Mouse (Mus musculus): ENCODE data around the gene Ablim2. TPM values are rescaled to one million over a fixed set of nuclear protein-coding genes. Genes with fewer than 3 reads are reported as not detected.

Gene Ablim2
- polyA plus RNA-seq, 1 experiment from 2014 or later: 2.7 TPM

DNA sequence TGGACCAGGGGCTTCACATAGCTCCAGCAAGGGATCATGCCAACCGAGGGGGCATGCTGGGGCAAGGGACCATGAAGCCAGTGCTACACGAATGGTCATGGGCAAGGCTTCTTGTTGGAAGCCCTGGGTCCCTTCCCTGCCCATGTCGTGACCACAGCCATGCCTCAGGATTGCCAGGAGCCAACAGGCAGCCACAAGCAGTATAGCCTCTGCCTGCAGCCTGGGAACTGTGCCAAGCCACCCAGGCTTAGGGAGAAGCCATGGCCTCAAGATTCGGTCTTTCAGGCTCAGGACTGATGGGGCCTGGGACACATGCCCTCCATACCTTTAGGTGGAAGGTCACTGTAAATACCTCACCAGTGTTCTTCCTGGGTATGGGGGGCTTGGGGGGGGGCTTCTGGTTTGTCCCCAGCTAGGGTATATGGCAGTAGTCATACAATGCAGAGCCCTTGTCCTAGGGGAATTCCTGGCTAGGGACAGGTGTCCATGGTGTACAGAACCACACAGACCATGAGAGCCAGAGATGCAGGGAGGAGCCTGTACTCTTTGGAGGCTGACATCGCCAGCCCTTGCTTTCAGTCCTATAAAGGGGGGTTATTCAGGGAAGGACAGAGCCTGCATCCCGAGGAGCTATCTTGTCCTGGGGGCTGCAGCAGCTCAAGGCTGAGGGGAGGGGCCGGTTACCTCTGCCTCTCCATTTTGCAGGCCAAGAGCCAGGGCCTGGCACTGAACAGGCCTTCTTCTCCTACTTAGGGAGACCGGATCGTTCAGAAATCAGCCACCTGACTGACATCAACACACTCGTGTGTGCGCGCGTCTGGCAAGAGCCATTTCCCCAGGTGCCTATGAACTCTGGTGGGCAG lies 15.8 kb downstream of the Ablim2 start:
- no peak overlapping the region for H3K4me3 ChIP-seq
- no peak for ATAC-seq (ENCODE audit: insufficient number of reproducible peaks, low FRiP score, low TSS enrichment, low read depth)
- H3K4me1 ChIP-seq: peaks cover 26% of the 10 kb centered on the region
- 0 out of 2 replicates have a peak overlapping the region, but pooled peaks have one; percentile 1 for H3K4me2 ChIP-seq
- 33% methylated on average over 13 of the region's 13 CpGs for WGBS
- peaks cover 17% of the 10 kb centered on the region; the same call in 1 of the 2 replicates for H3K27me3 ChIP-seq
- H3K27ac ChIP-seq: no peak overlapping the region
- H3K36me3 ChIP-seq: no peaks in the 10 kb centered on the region
- no peaks in the 10 kb centered on the region for H3K9me3 ChIP-seq
- H3K9ac ChIP-seq: no peak overlapping the region

DNA sequence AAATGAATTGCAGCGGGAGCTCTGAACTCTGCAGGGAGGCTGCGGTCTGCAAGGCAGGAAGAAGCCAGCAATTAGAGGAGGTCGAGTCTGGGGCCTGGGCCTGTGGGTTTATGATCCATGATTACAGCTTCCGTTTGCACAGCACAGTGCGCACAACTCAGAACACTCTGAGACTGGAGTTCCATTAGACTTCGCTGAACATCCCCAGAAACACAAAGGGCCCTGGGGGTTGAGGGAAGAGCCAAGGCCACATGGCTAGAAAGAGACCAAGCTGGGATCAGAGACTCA lies 16.4 kb downstream of the Ablim2 start:
- 0 out of 2 replicates have a peak, but pooled peaks have one; percentile 36 for ATAC-seq (ENCODE audit: insufficient number of reproducible peaks, low FRiP score, low TSS enrichment, low read depth)
- Histone ChIP-seq H3K36me3 (no peaks in the 10 kb centered on the region), H3K4me1 (peaks cover 26% of the 10 kb centered on the region), H3K9ac (no peak overlapping the region), H3K27me3 (peaks cover 17% of the 10 kb centered on the region; the same call in 1 of the 2 replicates), H3K4me2 (no peak overlapping the region), H3K27ac (no peak overlapping the region), H3K9me3 (no peaks in the 10 kb centered on the region), H3K4me3 (no peak overlapping the region)
- 9% methylated on average over 6 of the region's 6 CpGs for WGBS

DNA sequence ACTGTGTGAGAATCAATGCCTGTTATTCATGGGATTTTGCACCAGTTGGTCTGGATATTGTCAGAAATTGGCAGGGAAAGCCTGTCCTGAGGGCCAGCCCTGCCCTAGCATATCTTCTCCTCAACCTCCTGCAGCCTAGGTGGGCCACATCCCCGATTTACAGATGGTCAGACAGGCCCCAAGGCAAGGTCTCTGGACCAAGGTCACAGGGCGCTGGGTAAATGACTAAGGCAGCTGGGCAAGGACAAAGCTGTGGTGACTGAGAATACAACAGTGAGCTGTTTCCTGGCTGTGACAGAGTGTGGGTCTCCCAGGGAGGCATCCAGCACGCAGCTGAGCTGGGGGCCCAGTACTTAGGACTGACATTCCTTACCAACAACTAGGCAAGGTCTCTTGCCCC lies 23.4 kb downstream of the Ablim2 start:
- H3K4me1 ChIP-seq: no peaks in the 10 kb centered on the region
- H3K9me3 ChIP-seq: no peaks in the 10 kb centered on the region
- WGBS: 69% methylated on average over 3 of the region's 3 CpGs
- no peak overlapping the region for H3K27ac ChIP-seq
- H3K9ac ChIP-seq: no peak overlapping the region
- no peak for ATAC-seq (ENCODE audit: insufficient number of reproducible peaks, low FRiP score, low TSS enrichment, low read depth)
- no peak overlapping the region for H3K4me3 ChIP-seq
- H3K36me3 ChIP-seq: no peaks in the 10 kb centered on the region
- H3K4me2 ChIP-seq: no peak overlapping the region
- H3K27me3 ChIP-seq: 0 out of 2 replicates have a peak, but pooled peaks cover 1% of the 10 kb centered on the region

DNA sequence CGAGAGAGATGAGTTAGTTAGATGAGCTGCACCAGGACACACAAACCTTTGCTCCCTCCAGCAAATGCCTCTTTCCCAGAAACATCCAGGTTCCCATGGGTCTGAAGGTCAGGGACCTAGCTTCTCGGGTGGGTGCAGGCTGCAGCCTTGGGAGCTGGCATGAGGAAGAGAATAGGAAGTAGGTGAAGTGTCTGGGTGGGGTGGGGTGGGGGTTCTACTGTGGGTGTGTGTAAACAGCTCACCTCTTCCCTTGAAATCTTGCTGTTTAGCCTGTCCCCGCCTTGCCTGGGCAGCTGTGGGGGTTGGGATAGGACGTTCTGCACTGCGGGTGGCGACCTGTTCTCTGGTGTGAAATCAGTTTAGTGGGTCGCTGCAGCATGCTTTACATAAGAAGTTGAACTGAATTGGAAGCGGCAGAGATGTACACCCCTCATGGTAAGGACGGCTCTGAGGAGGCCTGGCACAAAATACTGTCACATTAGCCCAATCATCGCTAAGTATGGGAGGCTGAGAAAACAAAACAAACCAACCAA lies 25.0 kb downstream of the Ablim2 start:
- H3K4me3 ChIP-seq: no peak overlapping the region
- H3K4me2 ChIP-seq: no peak overlapping the region
- no peak overlapping the region for H3K9ac ChIP-seq
- WGBS: 61% methylated on average over 10 of the region's 10 CpGs
- no peaks in the 10 kb centered on the region for H3K36me3 ChIP-seq
- ATAC-seq (ENCODE audit: insufficient number of reproducible peaks, low FRiP score, low TSS enrichment, low read depth): no peak
- H3K4me1 ChIP-seq: no peaks in the 10 kb centered on the region
- no peaks in the 10 kb centered on the region for H3K27me3 ChIP-seq
- no peak overlapping the region for H3K27ac ChIP-seq
- no peaks in the 10 kb centered on the region for H3K9me3 ChIP-seq

DNA sequence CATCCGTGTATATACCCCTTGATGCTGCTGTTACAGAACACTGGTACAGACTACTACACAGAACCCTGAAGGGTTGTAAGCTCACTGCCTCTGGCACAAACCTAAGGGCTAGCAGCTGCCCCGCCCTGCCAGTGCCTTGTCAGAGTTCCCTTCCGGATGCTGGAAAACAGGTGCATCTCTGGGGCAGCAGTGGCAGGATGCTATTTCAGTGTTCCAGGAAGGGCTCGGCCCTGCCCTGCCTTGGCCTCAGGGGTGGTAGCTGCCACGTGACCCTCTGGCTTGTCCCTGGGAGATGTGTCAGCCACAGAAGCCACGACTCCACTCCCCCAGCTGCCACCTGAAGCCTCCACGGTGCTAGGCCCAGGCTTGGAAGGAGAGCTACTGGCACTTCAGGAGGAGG lies 28.2 kb downstream of the Ablim2 start:
- Histone ChIP-seq H3K27me3 (no peaks in the 10 kb centered on the region), H3K27ac (no peak overlapping the region), H3K4me1 (no peaks in the 10 kb centered on the region), H3K9ac (no peak overlapping the region), H3K36me3 (no peaks in the 10 kb centered on the region), H3K4me2 (no peak overlapping the region), H3K4me3 (no peak overlapping the region), H3K9me3 (no peaks in the 10 kb centered on the region)
- peak; percentile 21; the same call in 1 of the 2 replicates for ATAC-seq (ENCODE audit: insufficient number of reproducible peaks, low FRiP score, low TSS enrichment, low read depth)
- 61% methylated on average over 7 of the region's 7 CpGs for WGBS

DNA sequence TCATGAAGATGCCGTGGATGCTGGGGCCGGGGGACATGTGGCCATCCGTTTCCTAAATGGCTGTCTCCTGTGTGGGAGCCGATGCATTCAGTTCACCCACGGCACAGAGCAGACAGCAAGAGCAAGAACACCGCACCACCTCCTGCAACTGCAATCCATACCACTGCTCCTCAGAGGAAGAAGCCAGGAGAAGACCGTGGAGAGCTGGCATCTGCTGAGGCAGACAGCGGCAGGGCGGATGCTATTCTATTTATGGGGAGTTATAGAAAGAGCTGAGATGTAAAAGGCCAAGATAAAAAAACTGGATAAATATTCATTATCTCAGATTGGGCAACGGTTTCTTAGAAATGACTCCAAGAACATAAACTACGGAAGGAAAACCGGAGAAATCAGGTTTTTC lies 30.2 kb downstream of the Ablim2 start:
- Histone ChIP-seq H3K27ac (no peak overlapping the region), H3K4me2 (no peak overlapping the region), H3K9ac (no peak overlapping the region), H3K9me3 (no peaks in the 10 kb centered on the region), H3K27me3 (no peaks in the 10 kb centered on the region), H3K4me1 (no peaks in the 10 kb centered on the region), H3K36me3 (no peaks in the 10 kb centered on the region), H3K4me3 (no peak overlapping the region)
- 88% methylated on average over 12 of the region's 12 CpGs for WGBS
- ATAC-seq (ENCODE audit: insufficient number of reproducible peaks, low FRiP score, low TSS enrichment, low read depth): no peak

DNA sequence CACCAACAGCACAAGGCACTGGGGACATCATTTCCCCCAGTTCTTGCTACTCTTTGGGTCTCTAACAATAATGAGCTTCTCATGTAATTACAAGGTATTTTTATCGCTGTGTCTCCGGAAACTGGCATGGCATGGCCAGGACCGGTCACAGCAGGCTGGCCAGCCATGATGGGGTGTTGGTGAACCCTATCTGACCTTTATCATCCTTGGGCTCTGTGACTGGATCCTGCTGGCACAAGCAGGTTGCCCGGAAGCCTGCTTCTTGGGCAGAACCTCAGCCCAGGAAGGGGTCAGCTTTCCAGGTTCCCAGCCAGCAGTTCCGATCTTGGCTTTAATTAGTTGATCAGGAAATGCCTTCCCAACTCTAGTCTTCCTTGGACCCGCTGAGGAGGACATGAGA lies 31.0 kb downstream of the Ablim2 start:
- Histone ChIP-seq H3K9ac (no peak overlapping the region), H3K4me2 (no peak overlapping the region), H3K4me1 (no peaks in the 10 kb centered on the region), H3K9me3 (no peaks in the 10 kb centered on the region), H3K4me3 (no peak overlapping the region), H3K27ac (no peak overlapping the region), H3K27me3 (no peaks in the 10 kb centered on the region), H3K36me3 (no peaks in the 10 kb centered on the region)
- no peak for ATAC-seq (ENCODE audit: insufficient number of reproducible peaks, low FRiP score, low TSS enrichment, low read depth)
- 70% methylated on average over 6 of the region's 6 CpGs for WGBS

DNA sequence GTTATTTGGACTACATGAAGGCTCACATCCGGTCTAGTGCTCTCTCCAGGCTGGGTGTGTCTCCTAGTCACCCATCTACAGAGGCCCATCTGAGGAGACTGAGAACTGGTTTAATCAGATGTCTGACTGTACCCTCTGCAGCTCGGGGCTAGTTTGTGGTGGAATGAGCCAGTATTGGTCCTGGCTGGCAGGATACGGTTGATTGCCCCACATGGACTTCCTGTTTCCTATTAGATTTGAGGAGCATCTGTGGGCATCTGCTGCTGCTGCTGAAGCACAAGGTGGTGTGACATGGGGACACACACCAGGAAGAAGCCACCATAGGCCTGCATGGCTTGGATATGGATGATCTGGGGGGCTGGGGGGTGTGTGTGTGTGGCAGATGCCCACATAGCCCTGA lies 32.0 kb downstream of the Ablim2 start:
- no peak overlapping the region for H3K9ac ChIP-seq
- no peaks in the 10 kb centered on the region for H3K36me3 ChIP-seq
- H3K4me1 ChIP-seq: no peaks in the 10 kb centered on the region
- no peak overlapping the region for H3K4me3 ChIP-seq
- H3K9me3 ChIP-seq: no peaks in the 10 kb centered on the region
- no peaks in the 10 kb centered on the region for H3K27me3 ChIP-seq
- WGBS: 65% methylated on average over 3 of the region's 3 CpGs
- no peak overlapping the region for H3K27ac ChIP-seq
- H3K4me2 ChIP-seq: no peak overlapping the region
- no peak for ATAC-seq (ENCODE audit: insufficient number of reproducible peaks, low FRiP score, low TSS enrichment, low read depth)

DNA sequence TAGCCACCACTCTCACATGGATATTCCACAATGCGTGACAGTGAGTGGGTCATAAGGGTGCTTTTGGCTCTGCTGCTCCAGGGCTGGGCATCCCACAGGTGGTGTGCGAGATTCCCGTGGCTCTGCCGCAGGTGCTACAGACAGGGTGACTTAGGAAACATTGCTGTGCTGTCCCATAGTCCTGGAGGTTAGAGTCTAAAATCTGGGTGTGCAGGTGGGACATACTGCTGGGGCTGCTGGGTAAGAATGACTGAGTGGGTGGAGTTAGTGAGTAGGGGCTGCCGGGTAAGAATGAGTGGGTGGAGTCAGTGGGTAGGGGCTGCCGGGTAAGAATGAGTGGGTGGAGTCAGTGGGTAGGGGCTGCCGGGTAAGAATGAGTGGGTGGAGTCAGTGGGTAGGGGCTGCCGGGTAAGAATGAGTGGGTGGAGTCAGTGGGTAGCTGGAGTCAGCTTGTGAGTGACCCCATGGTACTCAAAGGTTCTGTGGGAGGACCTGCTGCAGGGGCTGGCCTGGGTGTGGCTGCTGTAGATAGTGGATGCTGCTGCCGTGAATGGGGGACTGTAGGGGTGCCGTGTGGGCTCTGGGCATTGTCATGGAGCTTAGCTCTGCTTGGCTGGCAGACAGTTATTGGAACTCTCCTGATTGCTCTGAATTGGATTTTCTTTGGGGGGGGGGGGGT lies 32.8 kb downstream of the Ablim2 start:
- H3K36me3 ChIP-seq: no peaks in the 10 kb centered on the region
- no peaks in the 10 kb centered on the region for H3K9me3 ChIP-seq
- H3K27me3 ChIP-seq: no peaks in the 10 kb centered on the region
- H3K4me2 ChIP-seq: no peak overlapping the region
- no peak overlapping the region for H3K4me3 ChIP-seq
- no peak overlapping the region for H3K27ac ChIP-seq
- ATAC-seq (ENCODE audit: insufficient number of reproducible peaks, low FRiP score, low TSS enrichment, low read depth): no peak
- H3K4me1 ChIP-seq: 0 out of 2 replicates have a peak, but pooled peaks cover 1% of the 10 kb centered on the region
- 41% methylated on average over 10 of the region's 10 CpGs for WGBS
- H3K9ac ChIP-seq: no peak overlapping the region

DNA sequence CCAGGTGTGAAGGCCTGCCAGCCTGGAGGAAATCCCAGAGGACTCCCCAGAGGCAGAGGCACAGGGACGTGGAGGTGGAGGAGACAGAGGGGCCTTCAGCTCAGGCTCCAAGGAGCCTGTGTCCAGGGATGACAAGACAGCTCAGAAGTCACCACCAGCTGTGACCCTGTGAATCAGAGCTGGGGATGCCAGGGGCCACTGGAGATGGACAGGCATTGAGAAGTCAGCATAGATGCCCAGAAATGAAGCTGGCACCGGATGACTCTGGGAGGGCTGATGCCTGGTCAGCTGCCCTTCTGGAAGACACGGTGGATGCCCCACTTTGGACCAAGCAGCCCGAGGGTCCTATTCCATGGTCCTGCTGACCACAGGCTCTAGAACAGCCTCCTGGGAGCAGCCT lies 36.3 kb downstream of the Ablim2 start:
- H3K36me3 ChIP-seq: no peaks in the 10 kb centered on the region
- H3K4me2 ChIP-seq: no peak overlapping the region
- H3K9me3 ChIP-seq: no peaks in the 10 kb centered on the region
- H3K9ac ChIP-seq: no peak overlapping the region
- no peaks in the 10 kb centered on the region for H3K27me3 ChIP-seq
- no peak overlapping the region for H3K4me3 ChIP-seq
- H3K4me1 ChIP-seq: peaks cover 6% of the 10 kb centered on the region
- WGBS: 77% methylated on average over 4 of the region's 4 CpGs
- H3K27ac ChIP-seq: no peak overlapping the region
- no peak for ATAC-seq (ENCODE audit: insufficient number of reproducible peaks, low FRiP score, low TSS enrichment, low read depth)

DNA sequence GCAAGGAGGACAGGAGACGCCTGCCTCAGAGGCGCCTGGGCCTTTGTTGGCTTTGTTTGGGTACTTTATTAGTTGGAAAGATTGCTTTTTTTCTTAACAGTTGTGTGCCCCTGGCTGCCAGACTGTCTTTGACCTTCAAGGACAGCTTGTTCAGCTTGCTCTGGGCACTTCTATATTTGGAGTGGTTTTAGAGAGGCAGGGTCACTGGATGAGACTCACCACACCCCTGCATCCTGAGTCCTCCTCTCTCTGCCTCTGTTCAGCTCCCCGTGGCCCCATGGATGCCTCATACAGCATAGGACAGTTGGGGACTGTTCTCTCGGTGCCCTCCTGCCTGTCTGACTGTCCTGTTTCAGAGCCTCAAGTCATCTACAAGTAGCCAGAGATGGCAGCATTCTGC lies 37.3 kb downstream of the Ablim2 start:
- ATAC-seq (ENCODE audit: insufficient number of reproducible peaks, low FRiP score, low TSS enrichment, low read depth): no peak
- H3K9me3 ChIP-seq: no peaks in the 10 kb centered on the region

DNA sequence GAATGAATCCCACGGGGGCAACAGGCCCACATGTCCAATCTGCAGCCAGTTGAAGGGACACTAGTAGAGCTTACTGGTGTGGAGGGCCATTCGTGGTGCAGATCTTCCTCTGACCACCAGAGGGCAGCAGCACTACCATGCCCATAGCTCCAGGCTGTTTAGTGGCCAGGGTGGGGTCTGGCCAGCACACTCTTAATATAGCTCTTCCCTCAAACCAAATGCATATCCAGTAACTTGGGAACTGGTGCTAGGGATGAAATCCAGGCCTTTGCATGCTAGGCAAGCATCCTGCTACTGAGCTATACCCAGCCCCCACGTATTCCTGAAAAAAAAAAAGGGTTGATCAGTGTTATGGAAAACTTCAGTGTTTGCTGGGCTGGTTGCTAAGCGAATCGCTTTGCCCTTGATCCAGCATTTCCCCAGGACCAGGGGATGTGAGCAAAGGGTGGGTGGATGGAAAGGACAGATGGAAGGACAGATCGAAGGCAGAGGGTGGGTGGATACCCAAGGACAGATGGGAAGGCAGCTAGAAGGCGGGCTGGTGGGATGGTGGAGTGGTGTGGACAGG lies 37.9 kb downstream of the Ablim2 start:
- H3K9me3 ChIP-seq: no peaks in the 10 kb centered on the region
- 0 out of 2 replicates have a peak overlapping the region, but pooled peaks have one; percentile 9 for H3K27ac ChIP-seq
- no peak overlapping the region for H3K4me2 ChIP-seq
- ATAC-seq (ENCODE audit: insufficient number of reproducible peaks, low FRiP score, low TSS enrichment, low read depth): peak; percentile 49; the same call in 1 of the 2 replicates
- peaks cover 6% of the 10 kb centered on the region for H3K4me1 ChIP-seq
- H3K9ac ChIP-seq: no peak overlapping the region
- H3K27me3 ChIP-seq: no peaks in the 10 kb centered on the region
- no peaks in the 10 kb centered on the region for H3K36me3 ChIP-seq
- H3K4me3 ChIP-seq: no peak overlapping the region
- 59% methylated on average over 7 of the region's 7 CpGs for WGBS

More for the DNA sequence above, 37.3 kb downstream of the Ablim2 start:
- Histone ChIP-seq H3K9ac (no peak overlapping the region), H3K4me3 (no peak overlapping the region), H3K36me3 (no peaks in the 10 kb centered on the region), H3K4me2 (no peak overlapping the region), H3K4me1 (peaks cover 6% of the 10 kb centered on the region), H3K27me3 (no peaks in the 10 kb centered on the region), H3K27ac (no peak overlapping the region)
- 57% methylated on average over 4 of the region's 4 CpGs for WGBS

Data from limb, embryonic 15.5 days (tissue).